Mouse (Mus musculus) stomach, embryonic 15.5 days (tissue): ENCODE data around the gene Zbtb34. TPM values are rescaled to one million over a fixed set of nuclear protein-coding genes. Genes with fewer than 3 reads are reported as not detected.

Experiments
- ATAC-seq: fragments of 200-750 bp; cut with Nextera tagmentation; 2 replicates; pipeline ENCODE4 v1.8.0; 2017; ENCODE audit warnings: low read depth, moderate number of reproducible peaks, moderate TSS enrichment; ENCODE audit not compliant: insufficient read depth, low FRiP score
- H3K27ac ChIP-seq: fragments of 300-500 bp; sonication (generic); 2 replicates; pipeline ENCODE4 v1.5.1; 2015; ENCODE audit warnings: mild to moderate bottlenecking, inconsistent platforms
- H3K27me3 ChIP-seq: fragments of 300-500 bp; sonication (generic); replicated peaks from 2 replicates; pipeline ENCODE4 v1.6.1; 2015; ENCODE audit warnings: inconsistent platforms
- H3K36me3 ChIP-seq: fragments of 300-500 bp; sonication (generic); 2 replicates; pipeline ENCODE4 v1.6.1; 2015; ENCODE audit warnings: inconsistent platforms
- H3K4me1 ChIP-seq: fragments of 300-500 bp; sonication (generic); 2 replicates; pipeline ENCODE4 v1.6.1; 2015; ENCODE audit warnings: inconsistent platforms
- H3K4me2 ChIP-seq: fragments of 300-500 bp; sonication (generic); 2 replicates; pipeline ENCODE4 v1.6.1; 2015; ENCODE audit warnings: mild to moderate bottlenecking, inconsistent platforms
- H3K4me3 ChIP-seq: fragments of 300-500 bp; sonication (generic); replicated peaks from 2 replicates; pipeline ENCODE4 v1.5.1; 2015; ENCODE audit warnings: inconsistent platforms
- H3K9ac ChIP-seq: fragments of 300-500 bp; sonication (generic); 2 replicates; pipeline ENCODE4 v1.6.1; 2015; ENCODE audit warnings: inconsistent platforms
- H3K9me3 ChIP-seq: fragments of 300-500 bp; sonication (generic); 2 replicates; pipeline ENCODE4 v1.6.1; 2016; ENCODE audit warnings: inconsistent platforms
- WGBS: fragments of 180-500 bp; shearing (Covaris S2); methylation state at CpG from one replicate; pipeline ENCODE4 v1.1.7; 2015; 5-methylcytosine and 5-hydroxymethylcytosine counted together
- microRNA-seq: library from miRNA; unstranded; fragments of <30 nt; microRNA quantifications from one replicate; pipeline ENCODE4, GENCODE M21; 2016
- polyA plus RNA-seq: library from polyadenylated mRNA; unstranded; fragments of >200 nt; fragmentation: Nextera tagmentation; extraction: Ambion mirVana; gene quantifications from 2 replicates; pipeline ENCODE4 v1.2.1, GENCODE M21; 2015

The Zbtb34 gene
- polyA plus RNA-seq, 1 experiment from 2014 or later, result 5.4 TPM

GRCm38 (mm10) chr2:33361139-33361716 is 69.9 kb downstream of the Zbtb34 start:
- Histone ChIP-seq H3K9me3 (no peaks in the 10 kb centered on the region), H3K36me3 (no peaks in the 10 kb centered on the region), H3K27me3 (no peaks in the 10 kb centered on the region), H3K9ac (no peak overlapping the region), H3K4me1 (peaks cover 10% of the 10 kb centered on the region), H3K4me3 (no peak overlapping the region), H3K4me2 (no peak overlapping the region), H3K27ac (no peak overlapping the region)
- ATAC-seq, result no peak
- 68% methylated on average over 9 of the region's 9 CpGs for WGBS

- H3K4me3 ChIP-seq, result no peak overlapping the region
- ATAC-seq, result no peak
- H3K9me3 ChIP-seq, result no peaks in the 10 kb centered on the region
- no peak overlapping the region for H3K27ac ChIP-seq
- no peak overlapping the region for H3K9ac ChIP-seq
- H3K36me3 ChIP-seq, result no peaks in the 10 kb centered on the region
- WGBS, result 68% methylated on average over 3 of the region's 3 CpGs
- H3K4me1 ChIP-seq, result peaks cover 8% of the 10 kb centered on the region
- no peaks in the 10 kb centered on the region for H3K27me3 ChIP-seq
- H3K4me2 ChIP-seq, result no peak overlapping the region
Measured at GRCm38 (mm10) chr2:33360564-33360963, 70.6 kb downstream of the Zbtb34 start.

DNA sequence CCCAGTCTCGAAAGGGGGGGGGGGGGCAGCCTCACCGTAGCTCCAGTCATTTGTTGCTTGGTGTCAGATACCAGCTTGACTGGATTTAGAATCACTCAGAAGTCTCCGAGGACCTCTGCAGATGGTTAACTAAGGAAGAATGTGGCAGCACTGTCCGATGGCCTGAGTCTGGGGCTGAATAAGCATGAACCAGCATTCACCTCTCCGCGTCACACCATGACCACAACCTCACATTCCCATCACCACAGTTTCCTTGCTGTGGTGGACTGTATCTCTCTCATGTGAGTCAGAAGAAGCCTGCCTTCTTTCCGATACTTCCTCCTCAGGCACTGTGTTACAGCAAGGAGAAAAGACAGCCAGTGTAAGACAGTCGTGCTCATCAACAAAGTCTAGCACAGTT is 71.9 kb downstream of the Zbtb34 start:
- 0 out of 2 replicates have a peak, but pooled peaks cover 4% of the 10 kb centered on the region for H3K4me1 ChIP-seq
- H3K4me3 ChIP-seq, result no peak overlapping the region
- 88% methylated on average over 8 of the region's 8 CpGs for WGBS
- H3K9me3 ChIP-seq, result no peaks in the 10 kb centered on the region
- H3K27me3 ChIP-seq, result no peaks in the 10 kb centered on the region
- no peaks in the 10 kb centered on the region for H3K36me3 ChIP-seq
- ATAC-seq, result no peak
- H3K27ac ChIP-seq, result no peak overlapping the region
- no peak overlapping the region for H3K9ac ChIP-seq
- H3K4me2 ChIP-seq, result no peak overlapping the region

DNA sequence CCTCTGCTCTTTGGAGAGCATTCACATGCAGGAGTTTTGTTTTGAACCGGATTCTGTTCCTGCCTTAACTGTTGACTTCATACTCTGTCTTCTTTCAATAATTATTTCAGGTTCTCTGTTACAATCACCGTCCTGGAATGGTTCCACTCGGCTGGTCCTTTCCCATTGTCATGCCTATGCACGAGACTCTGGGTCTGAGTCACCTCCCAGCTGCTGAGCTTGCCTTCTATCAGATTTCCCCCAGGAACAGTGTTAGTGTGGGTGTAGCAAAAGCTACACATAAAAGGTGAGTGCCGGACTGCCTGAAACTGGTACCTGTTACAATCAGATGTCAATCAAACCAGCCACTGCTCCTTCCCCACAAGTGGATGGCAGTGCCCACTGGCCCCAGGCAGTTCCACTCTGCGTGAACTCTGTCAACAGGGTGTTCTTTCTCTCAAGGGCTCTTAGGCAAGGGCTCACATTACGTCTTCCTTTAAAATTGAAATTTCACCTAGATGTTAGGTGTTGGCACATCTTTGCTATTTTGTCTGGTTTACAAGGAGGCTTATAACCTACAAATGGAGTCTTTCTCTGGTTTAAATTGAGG is 73.8 kb downstream of the Zbtb34 start:
- Histone ChIP-seq H3K27me3 (no peaks in the 10 kb centered on the region), H3K27ac (no peak overlapping the region), H3K4me2 (no peak overlapping the region), H3K9ac (no peak overlapping the region), H3K4me3 (no peak overlapping the region), H3K36me3 (no peaks in the 10 kb centered on the region), H3K9me3 (no peaks in the 10 kb centered on the region), H3K4me1 (no peaks in the 10 kb centered on the region)
- whole genome bisulfite sequencing, result 80% methylated on average over 7 of the region's 7 CpGs
- ATAC-seq, result no peak

Small RNAs within 50 kb of the gene (microRNA-seq; reads per million reads assigned to microRNA genes)
- not detected for gene Gm25998

Other genes starting within 250 kb of the Zbtb34 start
- gene Angptl2, start 215.3 kb downstream of the Zbtb34 start, polyA plus RNA-seq, result 44.8 and 45.2 TPM in 2 replicates
- 6.2 and 8.9 TPM in 2 replicates for gene Ralgps1, start 59.8 kb downstream of the Zbtb34 start, polyA plus RNA-seq
- gene Zbtb43, start 37.2 kb upstream of the Zbtb34 start, polyA plus RNA-seq, result 14.1 and 16.7 TPM in 2 replicates
- 0.04 and 0.09 TPM in 2 replicates for gene Lmx1b, start 209.2 kb upstream of the Zbtb34 start, polyA plus RNA-seq